12 mouse cellular contexts compared by ENCODE assay signal in genomic region chr2:33717821-33718351, GRCm38 (mm10).
DNase-seq lines count a peak whose midpoint lies in the region; ATAC-seq and TF ChIP-seq lines count a peak whose summit lies in the region.
"Had no signal": no experiment of that assay in that cellular context is flagged by ENCODE, and none has a peak within 500 bp of the region (broad histone marks: within the 10 kb centered on the region; RNA-seq: fewer than 3 reads in every experiment).

No protein-coding gene starts in this region.

- 19% methylated on average over 21 of the region's 21 CpGs for WGBS in heart, embryonic 16.5 days
- WGBS in embryonic facial prominence, embryonic 12.5 days = 5% methylated on average over 21 of the region's 21 CpGs
- 3% methylated on average over 21 of the region's 21 CpGs for WGBS in limb, embryonic 14.5 days

- no peaks in the 10 kb centered on the region for H3K9me3 ChIP-seq in heart, embryonic 16.5 days (replicated peaks; ENCODE audit: control insufficient read depth, low read length)
- peaks cover 4% of the 10 kb centered on the region for H3K9me3 ChIP-seq in CH12.LX (replicated peaks; ENCODE audit: low read length)
- H3K9me3 ChIP-seq in embryonic facial prominence, embryonic 12.5 days = no peaks in the 10 kb centered on the region
- H3K9me3 ChIP-seq in limb, embryonic 14.5 days (ENCODE audit: control insufficient read depth, low read length) = 0 out of 2 replicates have a peak, but pooled peaks cover 4% of the 10 kb centered on the region
- H3K9me3 ChIP-seq: G1E had no signal

- TF ChIP-seq POLR2A in CH12.LX (IDR thresholded peaks at IDR 0.05; ENCODE audit: low read depth, low read length) = no peak
- no peak for TF ChIP-seq POLR2A in limb, embryonic 14.5 days (IDR thresholded peaks at IDR 0.05; ENCODE audit: borderline replicate concordance, extremely low read depth, insufficient read depth, insufficient read length)

- H3K4me1 ChIP-seq in heart, embryonic 16.5 days (ENCODE audit: control insufficient read depth, insufficient read depth, low read length) = peaks cover 7% of the 10 kb centered on the region; the same call in 1 of the 2 replicates
- peaks cover 0 to 2% of the 10 kb centered on the region in 2 experiments; a peak in 1 of 4 replicates for H3K4me1 ChIP-seq in CH12.LX (ENCODE audit: control insufficient read depth in 1 of 2, insufficient read depth in 2 of 2)
- peaks cover 59% of the 10 kb centered on the region for H3K4me1 ChIP-seq in embryonic facial prominence, embryonic 12.5 days
- H3K4me1 ChIP-seq in limb, embryonic 14.5 days (ENCODE audit: control insufficient read depth, insufficient read depth, low read length) = peaks cover 64% of the 10 kb centered on the region

- DNase-seq in heart, postnatal 14 days = no peak
- no peak for DNase-seq in CH12.LX (ENCODE audit: extremely low read depth)
- DNase-seq in limb, embryonic 14.5 days (ENCODE audit: low spot score) = peak; percentile 52
- DNase-seq in urinary bladder, adult 2 months (ENCODE audit: low spot score) = no peak
- DNase-seq in right cerebral cortex, adult 18-20 months = no peak
- no peak for DNase-seq in layer of hippocampus, postnatal 25 days (ENCODE audit: extremely low spot score in 1 of 2, low spot score in 1 of 2)
- DNase-seq: heart, postnatal 10 days; right cerebral cortex, postnatal 25 days; thymus, postnatal 25 days had no signal

- no peaks in the 10 kb centered on the region for H3K79me2 ChIP-seq in CH12.LX (replicated peaks; ENCODE audit: control insufficient read depth, extremely low read depth, insufficient read depth, poor library complexity, severe bottlenecking)

- peak overlapping the region; percentile 19; the same call in 1 of the 2 replicates for H3K4me2 ChIP-seq in heart, embryonic 16.5 days (ENCODE audit: low read depth, low read length)
- peak overlapping the region; percentile 81 for H3K4me2 ChIP-seq in CH12.LX (ENCODE audit: insufficient read depth, low read depth, poor library complexity, severe bottlenecking)
- H3K4me2 ChIP-seq in embryonic facial prominence, embryonic 12.5 days (replicated peaks) = peak overlapping the region; percentile 46
- peak overlapping the region; percentile 66 for H3K4me2 ChIP-seq in limb, embryonic 14.5 days (replicated peaks; ENCODE audit: low read depth, low read length, severe bottlenecking)

- H3K36me3 ChIP-seq in heart, embryonic 16.5 days (ENCODE audit: control insufficient read depth, insufficient read depth) = no peaks in the 10 kb centered on the region
- no peaks in the 10 kb centered on the region for H3K36me3 ChIP-seq in CH12.LX (replicated peaks in 1 of 2; ENCODE audit: control insufficient read depth in 1 of 2, insufficient read depth in 1 of 2, low read length in 1 of 2)
- no peaks in the 10 kb centered on the region for H3K36me3 ChIP-seq in embryonic facial prominence, embryonic 12.5 days
- no peaks in the 10 kb centered on the region for H3K36me3 ChIP-seq in limb, embryonic 14.5 days (ENCODE audit: control insufficient read depth, insufficient read depth, low read length)
- H3K36me3 ChIP-seq: G1E had no signal

- dilution Hi-C loops in CH12.LX (cut with MboI; ENCODE audit: extremely low pct_ligation_motif_present, extremely low pct_unique_long_range_greater_than_20kb, low sequenced_read_pairs) = no loop called here

- no peak overlapping the region for H3K9ac ChIP-seq in heart, embryonic 16.5 days (ENCODE audit: low read length)
- no peak overlapping the region for H3K9ac ChIP-seq in CH12.LX (ENCODE audit: insufficient read depth, low read depth)
- no peak overlapping the region for H3K9ac ChIP-seq in embryonic facial prominence, embryonic 12.5 days
- peak overlapping the region; percentile 65 for H3K9ac ChIP-seq in limb, embryonic 14.5 days (ENCODE audit: low read depth, low read length, severe bottlenecking)

- no peak for TF ChIP-seq CTCF in CH12.LX (conservative IDR thresholded peaks at IDR 0.05 in 1 of 2, IDR thresholded peaks at IDR 0.05 in 1 of 2; ENCODE audit: low read depth in 2 of 2, low read length in 2 of 2)

- no peak for ATAC-seq in heart, embryonic 16.5 days (replicated peaks; ENCODE audit: extremely low read depth, insufficient read depth, low FRiP score)
- peak; percentile 61; the same call in 1 of the 2 replicates for ATAC-seq in embryonic facial prominence, embryonic 12.5 days (ENCODE audit: insufficient number of reproducible peaks, insufficient read depth, low FRiP score, low TSS enrichment)
- no peak for ATAC-seq in limb, embryonic 14.5 days (ENCODE audit: low FRiP score, low read depth)

- no peak overlapping the region for H3K27ac ChIP-seq in heart, embryonic 16.5 days (ENCODE audit: low read length)
- H3K27ac ChIP-seq in CH12.LX (ENCODE audit: insufficient read depth, low read depth) = no peak overlapping the region
- H3K27ac ChIP-seq in embryonic facial prominence, embryonic 12.5 days = peak overlapping the region; percentile 67
- peak overlapping the region; percentile 95 for H3K27ac ChIP-seq in limb, embryonic 14.5 days (replicated peaks; ENCODE audit: low read depth, low read length)

- peaks cover 19% of the 10 kb centered on the region for H3K27me3 ChIP-seq in heart, embryonic 16.5 days (ENCODE audit: control insufficient read depth, insufficient read depth, low read length)
- peaks cover 68% of the 10 kb centered on the region for H3K27me3 ChIP-seq in CH12.LX (replicated peaks)
- peaks cover 22% of the 10 kb centered on the region; the same call in 1 of the 2 replicates for H3K27me3 ChIP-seq in embryonic facial prominence, embryonic 12.5 days
- 0 out of 2 replicates have a peak, but pooled peaks cover 10% of the 10 kb centered on the region for H3K27me3 ChIP-seq in limb, embryonic 14.5 days (ENCODE audit: control insufficient read depth, insufficient read depth, low read length)

- TF ChIP-seq RAD21 in CH12.LX (IDR thresholded peaks at IDR 0.05; ENCODE audit: low read depth, low read length) = no peak

- TF ChIP-seq EP300 in CH12.LX (IDR thresholded peaks at IDR 0.05; ENCODE audit: low read length) = no peak

- intact Hi-C loops in heart, postnatal 14 days (cut with DNase I) = no loop called here

- in situ Hi-C loops in CH12.LX (cut with MboI; ENCODE audit: low pct_ligation_motif_present, low pct_unique_long_range_greater_than_20kb, low sequenced_read_pairs) = no loop called here

- H3K4me3 ChIP-seq in heart, embryonic 16.5 days (ENCODE audit: low read length) = no peak overlapping the region
- no peak overlapping the region for H3K4me3 ChIP-seq in CH12.LX (replicated peaks in 1 of 3; ENCODE audit: low read depth in 2 of 3, low read length in 2 of 3, poor library complexity in 1 of 3)
- peak overlapping the region; percentile 15 for H3K4me3 ChIP-seq in embryonic facial prominence, embryonic 12.5 days
- H3K4me3 ChIP-seq in limb, embryonic 14.5 days (replicated peaks; ENCODE audit: low read length) = peak overlapping the region; percentile 37

TF ChIP-seq in CH12.LX, 34 proteins besides CTCF, POLR2A, EP300 and RAD21:
- TF ChIP-seq HCFC1 (IDR thresholded peaks at IDR 0.05; ENCODE audit: low read depth, low read length) (no peak), ELF1 (IDR thresholded peaks at IDR 0.05; ENCODE audit: low read depth, low read length) (no peak), TCF12 (IDR thresholded peaks at IDR 0.05; ENCODE audit: low read depth, low read length) (no peak), NELFE (IDR thresholded peaks at IDR 0.05; ENCODE audit: low read depth, low read length) (no peak), E2F4 (IDR thresholded peaks at IDR 0.05; ENCODE audit: insufficient replicate concordance, low read depth, low read length) (no peak), CHD2 (IDR thresholded peaks at IDR 0.05; ENCODE audit: low read length) (no peak), MXI1 (IDR thresholded peaks at IDR 0.05; ENCODE audit: low read depth, low read length) (no peak)
TF ChIP-seq in CH12.LX: peak in this region for 0.

Comparison
In these comparisons a context has a peak if more than half of its experiments do, and no peak if none do; other contexts are left out.
1. H3K27ac ChIP-seq: peak in embryonic facial prominence, embryonic 12.5 days (single experiment) and limb, embryonic 14.5 days (single experiment); none in heart, embryonic 16.5 days (single experiment) and CH12.LX (single experiment).
2. H3K4me2 ChIP-seq: peak in every context shown above with its lines; median percentile 81 in CH12.LX; 66 in limb, embryonic 14.5 days; 46 in embryonic facial prominence, embryonic 12.5 days; 19 in heart, embryonic 16.5 days.
3. H3K4me3 ChIP-seq: peak in embryonic facial prominence, embryonic 12.5 days (single experiment) and limb, embryonic 14.5 days (single experiment); none in heart, embryonic 16.5 days (single experiment) and CH12.LX (0 of 3).